Mouse (Mus musculus) ES-E14 (cell line): Measurements from ENCODE around the gene Cnot3.

Experiments used
- HCFC1 ChIP-seq: IDR thresholded peaks from 2 replicates; pipeline ENCODE4 v1.6.1; 2012; ENCODE audit warnings: low read length, inconsistent platforms, borderline replicate concordance; ENCODE audit not compliant: insufficient read depth
- ZC3H11A ChIP-seq: IDR thresholded peaks from 2 replicates; pipeline ENCODE4 v1.6.1; 2012; ENCODE audit warnings: low read depth, mild to moderate bottlenecking, inconsistent platforms, low read length, borderline replicate concordance
- ZNF384 ChIP-seq: IDR thresholded peaks from 2 replicates; pipeline ENCODE4 v1.6.1; 2012; ENCODE audit warnings: low read depth, low read length, inconsistent platforms

DNA sequence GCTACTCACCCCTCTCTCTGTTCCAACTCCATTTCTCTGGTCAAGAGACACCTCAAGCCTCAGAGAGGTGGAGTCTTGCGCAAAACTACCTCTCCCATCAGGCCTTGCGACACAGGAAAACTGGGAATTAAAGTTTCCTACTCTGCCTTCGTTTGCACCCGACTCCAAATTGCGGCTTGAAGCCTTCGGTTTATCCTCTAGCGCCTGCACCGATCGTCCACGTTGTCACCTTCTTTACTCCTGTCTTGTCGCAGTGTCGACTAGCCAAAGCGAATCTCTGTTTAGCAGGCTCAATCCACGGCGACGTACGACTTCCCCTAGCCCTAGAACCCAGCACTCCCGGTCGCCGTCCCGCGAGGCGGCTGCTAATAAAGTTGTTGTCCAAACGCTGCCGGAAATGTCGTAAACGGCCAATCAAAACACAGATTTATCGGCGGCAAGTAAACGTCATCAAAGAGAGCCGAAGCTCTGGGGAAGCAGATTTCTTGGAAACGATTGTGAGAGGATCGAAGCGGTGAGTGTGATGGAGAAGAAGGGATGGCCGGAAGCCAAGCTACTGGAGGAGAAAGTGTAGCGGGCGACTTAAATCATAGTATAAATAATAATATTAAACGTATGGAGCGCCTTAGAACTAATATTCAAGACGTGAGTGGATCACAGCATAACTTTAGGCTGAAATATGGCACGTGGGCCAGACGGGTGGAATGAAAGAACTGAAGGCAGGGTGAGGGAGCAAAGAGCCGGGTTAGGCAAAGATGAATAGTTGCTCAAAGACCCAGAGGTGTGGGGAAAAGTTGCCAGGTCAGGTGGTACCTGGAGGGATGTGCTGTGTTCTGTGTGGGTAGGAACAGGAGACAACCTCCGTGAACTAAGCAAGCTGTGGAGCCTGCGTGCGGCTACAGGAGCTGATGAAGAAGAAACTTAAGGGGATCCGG is 15.3 kb upstream of the Cnot3 start, which contains the start of the genes Tfpt and Prpf31:
- TF ChIP-seq HCFC1 = peak; percentile 91
- TF ChIP-seq ZNF384 = peak; percentile 82; the same call in 1 of the 2 replicates
- no peak for TF ChIP-seq ZC3H11A
